Mouse (Mus musculus) gastrocnemius, postnatal 4 days (tissue): ENCODE results near the gene Dand5. TPM values are rescaled to one million over a fixed set of nuclear protein-coding genes. Genes with fewer than 3 reads are reported as not detected.

Source experiments
- DNase-seq, 2 experiments: peaks; one replicate each; pipeline ENCODE4 v3.0.0; 2021 to 2022; ENCODE audit warnings: low spot score in 2 of 2, mixed read lengths in 2 of 2
- long read RNA-seq, 2 experiments: library from polyadenylated mRNA; stranded (forward); transcript quantifications; one replicate each; pipeline ENCODE4 v2.0.0; 2021
- total RNA-seq, 2 experiments: library from RNA; stranded (reverse); gene quantifications; 2 replicates each; pipeline ENCODE4 v1.2.3; 2021

The Dand5 gene
- 1 to 10 TPM; 6.3 to 6.8 TPM for total RNA-seq
- long read RNA-seq, experiment 1, partial matches to known transcripts, result 0 of 10 reads
- long read RNA-seq, experiment 1, other reads (novel, unspliced or antisense), result 10 of 10 reads
- long read RNA-seq, experiment 2, partial matches to known transcripts, result 0 of 13 reads
- long read RNA-seq, experiment 2, other reads (novel, unspliced or antisense), result 13 of 13 reads

DNA sequence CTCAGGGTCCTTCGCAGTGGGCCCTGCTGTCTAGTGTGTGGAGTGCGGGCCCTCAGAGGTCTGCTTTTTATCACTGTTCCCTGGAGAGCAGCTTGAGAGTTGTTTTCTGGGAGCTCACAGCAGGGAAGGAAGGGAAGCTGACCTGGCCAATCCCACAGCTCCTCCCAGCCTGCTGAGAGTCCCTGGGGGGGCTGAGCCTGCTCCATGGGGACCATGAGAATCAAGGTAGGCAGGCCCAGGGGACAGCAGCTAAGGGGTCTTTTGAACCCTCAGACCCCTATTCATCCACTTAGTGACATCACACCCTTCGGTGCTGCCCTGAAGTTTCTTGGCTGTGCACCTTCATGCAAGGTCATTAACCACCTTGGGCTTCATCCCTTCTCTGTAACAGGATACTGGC is at the start of gene Dand5:
Dand5 (minus strand) TSS at position 101 of the 400 bp plus-strand sequence.
- DNase-seq, result peak in 1 of 2 experiments; percentile 14

DNA sequence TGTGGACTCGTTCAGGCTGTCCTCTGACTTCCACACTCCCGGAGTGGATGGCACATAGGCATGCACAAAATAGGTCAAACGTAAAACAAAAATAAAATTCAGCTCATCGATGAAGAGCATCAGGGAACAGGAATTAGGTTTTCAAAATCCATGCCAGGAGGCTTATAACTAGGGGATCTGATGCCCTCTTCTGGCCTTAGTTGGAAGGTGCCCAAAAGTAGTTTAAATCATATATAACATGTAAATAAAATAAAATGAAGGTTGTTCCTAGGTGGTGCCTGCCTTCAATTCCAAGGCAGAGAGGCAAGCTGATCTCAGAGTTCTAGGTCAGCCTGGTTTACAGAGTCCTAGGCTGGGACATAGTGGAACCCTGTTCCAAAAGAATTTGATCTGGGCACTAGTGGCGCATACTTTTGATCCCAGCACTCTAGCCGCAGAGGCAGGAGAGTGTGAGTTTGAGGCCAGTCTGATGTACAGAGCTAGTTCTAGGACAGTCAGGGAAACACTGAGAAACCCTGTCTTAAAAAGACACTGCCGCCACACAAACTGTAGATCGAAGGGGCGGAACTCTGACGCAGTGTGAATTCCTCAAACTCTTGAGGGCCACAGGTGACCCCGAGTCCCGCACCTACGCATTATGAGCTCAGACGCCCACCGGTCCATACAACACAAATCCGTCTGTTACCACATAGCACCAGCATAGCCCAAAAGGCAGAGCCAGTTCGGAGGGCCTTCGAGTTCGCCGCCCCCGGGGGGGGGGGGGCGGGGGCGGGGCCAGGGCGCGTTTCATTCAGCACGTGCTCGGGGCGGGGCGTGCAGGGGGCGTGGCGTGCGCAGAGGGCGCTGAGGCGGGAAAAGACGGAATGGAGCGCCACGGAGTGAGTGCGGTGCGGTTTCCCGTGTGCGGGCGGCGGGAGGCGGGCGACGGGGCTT is 49.0 kb upstream of the Dand5 start, which contains the start of gene Syce2:
Syce2 (plus strand) TSS at position 736 of the 933 bp plus-strand sequence.
- DNase-seq, result peak; percentile 63 to 84

DNA sequence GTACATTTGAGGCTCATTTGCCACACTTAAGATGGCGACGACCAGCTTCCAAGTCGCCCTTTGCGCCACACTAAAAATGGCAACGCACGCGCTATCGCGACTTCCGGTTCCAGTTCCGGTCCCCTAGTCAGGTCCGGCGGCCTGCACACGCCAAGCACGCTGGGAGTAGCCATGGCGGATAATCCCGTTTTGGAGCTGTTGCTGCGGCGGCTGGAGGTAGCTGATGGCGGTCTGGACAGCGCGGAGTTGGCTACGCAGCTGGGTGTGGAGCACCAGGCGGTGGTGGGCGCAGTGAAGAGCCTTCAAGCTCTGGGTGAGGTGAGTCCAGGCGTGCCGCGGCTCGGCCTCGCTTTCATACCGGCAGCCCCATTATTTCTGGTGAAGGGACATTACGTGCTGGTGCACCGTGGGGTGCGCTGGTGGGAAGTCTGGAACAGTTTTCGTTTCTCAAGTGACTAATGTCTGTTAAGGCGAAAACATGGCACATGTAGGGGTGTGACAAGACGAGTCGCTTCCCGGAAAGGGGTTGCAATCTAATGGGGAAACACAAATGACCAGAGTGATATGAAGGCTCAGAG is 34.3 kb upstream of the Dand5 start, which contains the start of gene Farsa:
Farsa (plus strand) TSS at position 126 of the 578 bp plus-strand sequence.
- peak; percentile 82 to 93 for DNase-seq

DNA sequence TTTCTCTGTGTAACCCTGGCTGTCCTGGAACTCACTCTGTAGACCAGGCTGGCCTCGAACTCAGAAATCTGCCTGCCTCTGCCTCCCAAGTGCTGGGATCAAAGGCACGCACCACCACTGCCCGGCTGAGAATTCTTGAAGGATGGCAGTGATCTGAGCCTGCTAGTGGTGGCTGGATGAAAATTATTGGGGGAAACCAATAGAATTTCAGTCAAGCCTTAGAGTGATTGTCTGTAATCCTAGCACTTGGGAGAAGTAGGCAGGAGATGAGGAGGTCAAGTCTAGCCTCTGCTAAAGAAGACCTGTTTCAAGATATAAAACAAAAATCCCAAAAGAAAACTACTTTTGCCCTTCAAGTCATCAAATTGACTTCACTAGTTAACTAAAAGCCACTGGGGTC is 33.8 kb upstream of the Dand5 start:
- no peak for DNase-seq

DNA sequence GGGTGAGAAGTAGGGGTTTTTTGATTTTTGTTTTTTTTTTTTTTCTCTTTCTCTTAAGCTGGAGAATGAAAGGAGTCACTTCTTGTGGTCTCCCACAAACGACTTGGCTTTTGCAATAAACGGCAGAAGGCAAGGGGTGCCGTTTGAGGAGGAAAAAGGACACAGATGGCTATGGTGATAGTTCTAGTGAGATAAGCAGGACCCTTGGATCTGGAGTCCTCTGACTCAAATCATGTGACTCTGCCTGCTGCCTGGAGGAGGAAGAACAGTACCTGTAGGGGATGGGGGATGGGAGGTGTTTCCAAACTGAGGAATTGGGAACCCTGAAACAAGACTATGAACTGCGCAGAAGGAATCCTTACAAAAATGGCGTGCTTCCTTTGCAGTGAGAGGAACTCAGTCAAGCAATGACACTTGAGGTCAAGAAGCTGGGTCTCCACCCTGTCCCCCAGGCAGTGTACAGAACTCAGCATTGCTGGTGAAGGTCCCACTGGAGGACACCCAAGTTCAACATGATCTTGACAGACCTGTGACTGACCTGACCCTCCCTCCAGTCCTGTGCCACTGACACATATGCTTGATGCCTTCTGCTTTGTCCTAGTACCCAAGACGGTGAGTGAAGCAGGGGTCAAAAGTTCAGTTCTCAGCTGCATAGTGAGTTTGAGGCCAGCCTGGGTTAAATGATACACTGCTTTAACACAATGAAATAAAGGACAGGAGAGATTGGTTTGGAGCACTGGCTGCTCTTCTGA is 25.2 kb upstream of the Dand5 start:
- no peak for DNase-seq

DNA sequence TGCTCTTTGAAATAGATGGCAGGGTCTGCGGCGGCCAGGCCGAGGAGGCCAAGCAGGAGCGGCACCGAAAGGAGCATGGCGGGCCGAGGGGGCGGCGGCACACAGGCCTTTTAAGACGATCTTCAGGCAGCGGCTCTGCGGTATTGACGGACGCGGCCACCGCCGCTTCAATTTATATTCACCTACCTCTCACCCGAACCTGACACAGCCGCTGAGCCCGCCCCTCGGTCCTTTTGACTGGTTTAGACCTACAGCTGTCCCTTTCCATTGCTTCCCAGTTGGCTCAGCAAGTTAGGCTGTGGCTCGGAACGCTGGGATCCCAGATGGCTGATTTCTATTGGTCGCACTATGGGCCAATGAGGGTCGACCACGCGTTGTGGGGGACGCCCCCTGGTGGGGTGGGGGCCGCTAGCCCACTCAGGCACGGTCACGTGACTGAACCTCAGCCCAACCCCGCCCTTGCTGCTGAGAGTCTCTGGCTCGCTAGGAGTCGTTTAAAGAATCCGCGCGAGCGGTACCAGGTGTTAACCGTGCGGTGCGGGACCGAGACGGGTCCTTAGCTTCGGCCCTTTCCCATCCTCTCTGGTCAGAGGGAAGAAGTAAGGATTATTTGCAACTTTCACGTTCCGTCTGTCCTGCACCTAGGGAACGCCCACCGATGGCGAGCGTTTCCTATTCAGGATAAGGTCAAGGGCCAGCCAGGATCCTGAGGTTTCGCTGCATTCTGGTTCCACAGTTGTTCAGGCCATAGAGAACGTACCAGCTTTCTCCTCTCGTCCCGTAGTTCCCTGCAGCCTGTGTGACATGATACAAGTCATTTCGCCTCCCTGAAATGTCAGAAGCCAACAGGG is 24.3 kb upstream of the Dand5 start, which contains the start of gene Calr:
Calr (minus strand) TSS at position 213 of the 851 bp plus-strand sequence.
- DNase-seq, result peak; percentile 98 to 99

DNA sequence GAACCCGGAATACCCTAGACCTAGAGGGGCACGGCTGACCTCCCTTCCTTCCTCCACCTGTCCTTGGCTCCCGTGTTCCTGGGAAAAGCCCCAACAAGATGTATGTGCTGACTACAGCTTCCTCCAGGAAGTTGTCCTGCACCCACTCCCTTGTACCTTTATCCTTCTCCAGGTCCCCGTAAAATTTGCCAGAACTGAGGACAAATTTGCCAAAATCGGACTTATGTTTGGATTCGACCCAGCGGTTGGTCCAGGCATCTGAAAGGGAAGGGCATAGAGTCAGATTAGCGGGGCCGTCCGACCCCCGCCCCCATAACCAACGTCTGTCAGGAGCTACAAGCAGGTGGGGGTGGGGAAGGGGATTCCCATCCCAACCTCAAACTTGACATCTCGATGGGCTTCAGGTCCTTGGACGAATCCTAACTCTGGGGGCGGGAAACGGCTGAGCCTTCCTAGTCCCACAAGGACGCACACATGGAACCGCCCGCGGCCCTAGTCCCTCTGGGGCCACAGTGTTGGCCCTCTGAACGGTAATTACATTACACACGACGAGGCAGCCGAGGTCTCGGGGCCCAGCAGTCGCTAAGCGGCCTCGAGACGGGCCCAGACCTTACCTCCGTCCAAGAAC is 23.6 kb upstream of the Dand5 start:
- DNase-seq, result no peak

DNA sequence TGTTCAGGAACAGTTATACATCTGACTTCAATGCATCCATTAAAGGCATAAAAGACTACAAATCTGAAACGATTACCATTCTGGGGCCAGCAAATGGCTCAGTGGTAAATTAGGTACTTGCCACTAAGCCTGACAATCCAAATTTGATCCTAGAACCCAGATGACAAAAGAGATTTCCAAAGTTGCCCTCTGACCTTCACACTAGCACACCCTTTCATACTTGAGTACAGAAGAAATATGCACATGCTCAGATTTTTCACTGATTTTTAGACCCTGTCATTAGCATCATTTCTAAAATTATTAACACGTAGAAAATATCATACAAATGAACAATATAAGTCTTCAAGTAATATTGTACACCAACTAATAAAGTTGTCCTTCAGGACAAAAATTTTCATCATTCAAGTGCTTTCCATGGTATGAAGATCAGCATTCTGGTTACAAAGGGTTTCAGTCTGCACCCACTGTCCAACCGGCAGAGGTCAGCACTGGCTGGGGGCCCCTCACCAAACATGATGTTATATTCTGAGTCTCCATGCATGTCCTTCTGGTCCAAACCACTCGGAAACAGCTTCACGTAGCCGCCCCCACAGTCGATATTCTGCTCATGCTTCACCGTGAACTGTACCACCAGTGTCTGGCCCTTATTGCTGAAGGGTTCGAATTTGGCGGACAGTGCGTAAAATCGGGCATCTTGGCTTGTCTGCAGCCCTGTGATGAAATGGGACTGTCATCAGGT is 22.9 kb upstream of the Dand5 start:
- peak in 1 of 2 experiments; percentile 61 for DNase-seq

DNA sequence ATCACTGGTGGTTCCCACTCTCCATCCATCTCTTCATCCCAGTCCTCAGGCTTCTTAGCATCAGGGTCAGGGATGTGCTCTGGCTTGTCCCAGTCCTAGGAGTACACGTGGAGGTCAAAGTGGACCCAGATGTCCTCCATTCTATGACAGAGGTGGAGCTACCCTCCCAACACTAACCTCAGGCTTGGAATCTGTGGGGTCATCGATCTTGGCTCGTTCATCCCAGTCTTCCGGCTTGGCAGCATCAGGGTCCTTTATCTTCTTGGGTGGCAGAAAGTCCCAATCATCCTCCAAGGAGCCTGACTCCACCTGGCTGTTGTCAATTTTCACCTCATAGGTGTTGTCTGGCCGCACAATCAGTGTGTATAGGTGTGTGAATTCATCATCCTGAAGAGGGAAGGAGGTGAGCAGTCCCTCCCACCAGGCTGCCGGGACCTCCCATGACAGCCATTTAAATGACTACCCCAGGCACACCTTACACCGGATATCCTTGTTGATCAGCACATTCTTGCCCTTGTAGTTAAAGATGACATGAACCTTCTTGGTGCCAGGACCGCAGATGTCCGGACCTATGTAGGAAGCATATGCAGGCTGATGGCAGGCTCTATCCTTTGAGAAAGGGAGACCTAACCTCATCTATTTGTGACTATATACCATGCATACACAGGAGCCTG is 21.9 kb upstream of the Dand5 start:
- no peak for DNase-seq

DNA sequence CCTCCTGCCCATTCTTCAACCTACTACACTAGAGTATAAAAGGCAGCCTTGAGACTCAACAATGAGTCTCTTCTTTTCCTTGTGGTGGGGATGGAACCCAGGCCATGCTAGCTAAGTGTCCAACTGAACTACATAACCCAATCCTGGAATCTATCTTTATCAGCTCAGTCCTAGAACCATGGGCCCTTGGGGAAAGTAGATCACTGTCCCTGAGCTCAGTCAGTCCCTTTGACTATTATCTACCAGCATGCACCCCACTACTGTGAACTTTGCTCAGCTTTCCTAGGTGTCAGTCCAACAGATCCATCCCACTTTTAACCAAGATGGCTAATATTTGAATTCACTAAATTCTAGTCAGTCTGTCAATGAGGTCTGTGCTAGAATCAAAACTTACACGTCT is 18.9 kb upstream of the Dand5 start:
- DNase-seq, result no peak

DNA sequence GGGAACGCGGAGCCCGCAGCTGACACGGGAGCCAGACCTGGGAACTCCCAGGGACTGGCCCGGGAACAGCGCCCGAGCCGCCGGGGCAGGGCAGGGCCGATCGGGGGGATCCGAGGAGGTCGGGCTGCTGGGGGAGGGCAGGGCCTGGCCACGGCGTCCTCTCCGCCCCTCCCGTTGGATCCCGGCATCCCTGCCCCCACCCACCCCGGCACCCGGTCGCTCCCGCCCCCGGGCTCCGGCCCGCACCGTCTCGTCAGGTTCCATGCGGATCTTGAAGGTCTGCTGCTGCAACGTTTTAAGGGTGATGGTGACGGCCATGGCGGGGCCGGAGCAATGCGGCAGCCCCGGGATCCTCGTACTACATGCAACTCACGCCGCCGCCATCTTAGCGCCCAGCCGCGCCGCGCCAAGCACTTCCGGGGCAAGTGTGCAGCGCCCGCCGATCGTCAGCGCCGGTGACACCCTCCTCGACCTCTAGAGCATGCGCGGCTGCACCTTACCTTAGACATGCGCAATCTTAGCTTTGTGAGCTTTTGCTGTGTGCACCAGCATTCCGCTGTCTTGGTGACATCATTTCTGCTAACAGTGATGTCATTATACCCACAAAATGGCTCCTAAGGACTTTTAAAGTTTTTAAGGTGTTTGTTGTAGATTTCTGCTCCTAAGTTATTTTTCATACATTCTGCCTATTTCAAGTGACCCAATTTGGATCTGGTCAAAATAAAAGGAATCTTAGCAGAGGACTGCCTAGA is 17.8 kb upstream of the Dand5 start, which contains the start of gene Rad23a:
Rad23a (minus strand) TSS at position 418 of the 752 bp plus-strand sequence.
- peak; percentile 79 to 90 for DNase-seq

DNA sequence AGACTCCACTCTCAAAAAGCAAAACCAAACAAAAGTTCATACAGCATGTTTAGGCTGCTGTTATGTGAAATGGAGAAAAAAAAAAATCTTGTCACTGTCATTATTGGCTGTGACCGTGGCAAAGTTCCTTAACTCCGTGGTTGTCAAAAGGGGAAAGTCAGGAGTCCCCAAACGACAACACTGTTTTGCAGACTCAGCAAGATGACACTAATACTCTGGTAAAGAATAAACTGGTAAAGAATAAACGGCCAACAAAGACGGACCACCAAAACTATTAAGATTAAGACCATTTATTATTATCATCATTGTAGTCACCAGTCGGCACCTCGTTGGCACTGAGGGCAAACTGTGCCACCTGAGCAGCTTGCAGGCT is 17.2 kb upstream of the Dand5 start:
- no peak for DNase-seq

DNA sequence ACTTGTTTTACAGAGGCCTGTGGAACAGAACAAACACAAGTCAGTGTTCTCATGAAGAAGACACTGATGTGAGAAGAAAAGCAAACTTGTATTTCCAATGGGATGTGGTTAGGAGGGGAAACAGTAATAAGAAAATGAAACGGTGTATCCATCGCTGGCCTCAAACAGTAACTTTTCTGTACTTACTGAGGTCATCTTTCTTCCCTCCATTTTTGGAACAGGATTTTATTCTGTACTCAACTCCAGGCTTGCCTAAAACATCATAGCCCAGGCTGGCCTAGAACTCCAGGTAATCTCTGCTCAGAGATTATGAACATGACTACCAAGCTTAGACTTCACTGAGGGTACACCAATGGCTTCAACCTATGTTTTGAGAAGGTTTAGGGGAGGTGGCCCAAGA is 16.8 kb upstream of the Dand5 start:
- no peak for DNase-seq

DNA sequence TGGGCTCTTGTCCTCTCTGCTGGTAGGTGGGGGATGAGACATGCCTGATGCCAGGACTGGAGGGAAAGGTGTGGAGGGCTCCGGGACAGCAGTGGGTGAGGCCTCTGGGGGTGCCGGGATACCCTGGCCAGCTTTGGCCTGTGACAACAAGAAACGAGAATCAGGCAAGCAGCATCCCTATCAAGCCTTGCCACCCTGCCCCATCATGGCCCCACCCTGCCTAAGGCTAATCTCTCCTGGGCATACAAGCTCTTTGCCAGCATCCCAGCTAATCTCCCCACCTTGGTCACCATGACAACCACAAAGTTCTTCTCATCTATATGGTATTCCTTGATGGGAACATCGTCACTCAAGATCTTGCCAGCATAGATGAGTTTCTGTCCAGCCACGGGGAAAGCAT is 15.9 kb upstream of the Dand5 start:
- DNase-seq, result no peak

DNA sequence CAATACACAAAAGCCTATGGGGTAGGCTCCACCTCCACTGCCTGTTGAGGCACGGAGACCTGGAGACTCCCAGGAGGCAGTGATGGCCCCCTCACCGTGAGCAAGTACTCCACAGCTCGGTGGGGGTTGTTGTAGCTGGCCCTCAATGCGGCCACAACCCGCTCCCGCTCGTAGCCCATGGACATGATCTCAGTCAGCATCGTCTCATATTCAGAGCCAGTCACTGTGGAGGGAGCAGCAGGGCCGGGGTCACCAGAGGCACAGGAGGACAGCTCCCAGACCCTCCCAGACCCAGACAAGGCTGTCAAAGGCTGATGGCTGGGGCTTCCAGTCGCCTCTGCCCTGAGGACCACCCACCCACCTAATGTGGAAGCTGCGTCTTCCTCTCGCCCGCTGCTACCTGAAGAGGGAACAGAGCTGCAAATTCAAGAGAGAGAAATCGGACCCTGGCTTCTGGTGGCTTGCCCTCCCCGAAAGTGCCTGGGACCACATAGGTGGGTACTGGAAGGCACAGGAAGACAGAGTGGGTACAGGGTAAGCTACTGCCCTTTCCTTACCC is 15.4 kb upstream of the Dand5 start:
- DNase-seq, result no peak

DNA sequence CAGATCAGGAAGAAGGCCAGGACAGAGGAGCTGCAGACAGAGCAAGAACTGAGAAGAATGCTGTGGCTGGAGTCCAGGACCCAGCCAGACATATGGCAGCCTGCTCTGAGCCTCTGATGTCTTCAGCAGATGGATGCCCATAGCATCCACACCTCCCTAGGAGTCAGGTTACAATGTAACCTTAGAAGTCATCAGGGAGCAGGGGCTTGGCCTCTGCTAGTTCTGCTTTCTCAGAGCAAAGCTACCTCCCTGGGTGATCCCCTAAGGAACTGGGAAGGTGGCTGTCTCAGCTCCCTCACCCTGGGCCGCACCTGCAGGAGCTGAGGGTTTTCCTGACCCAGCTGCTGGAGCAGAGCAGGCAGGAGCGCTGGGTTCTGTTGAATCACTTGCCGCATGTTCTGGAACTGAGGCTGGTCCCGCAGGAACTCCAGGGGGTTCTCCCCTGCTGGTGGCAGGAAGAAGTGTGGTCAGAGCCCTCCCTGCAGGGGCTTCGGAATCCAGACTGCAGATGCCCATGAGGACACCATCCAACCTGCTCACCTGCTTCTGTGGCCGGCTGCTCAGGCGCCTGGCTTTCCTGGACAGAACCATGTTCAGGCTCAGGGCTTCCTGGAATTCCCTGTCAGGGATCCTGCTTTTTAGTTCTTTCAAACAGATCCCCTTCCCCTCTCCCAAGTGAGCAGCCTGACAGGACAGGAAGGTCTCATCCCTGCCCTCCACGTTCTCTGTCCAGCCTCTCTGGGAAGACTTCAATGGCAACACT is 14.7 kb upstream of the Dand5 start:
- DNase-seq, result no peak
